Mouse (Mus musculus) neutrophil, adult 83 days (primary cell): ENCODE results near the gene Yipf3. TPM values are rescaled to one million over a fixed set of nuclear protein-coding genes. Genes with fewer than 3 reads are reported as not detected.

ENCODE experiments used
- total RNA-seq, 2 experiments: library from RNA; stranded (reverse); gene quantifications; one replicate each; pipeline ENCODE4 v1.2.4; 2023

Gene Yipf3
- 10 to 100 TPM; 75.7 to 76.7 TPM for total RNA-seq

GRCm38 (mm10) chr17:46247512-46248188 is at the start of gene Yipf3, which contains the start of gene Polr1c:
TSS of gene Yipf3 (plus strand) at chr17:46248080.
TSS of gene Polr1c (minus strand) at chr17:46248054.

GRCm38 (mm10) chr17:46202421-46203071 is 45.3 kb upstream of the Yipf3 start, which contains the start of the genes Polh and Xpo5:
TSS of gene Polh (minus strand) at chr17:46202645.
TSS of gene Xpo5 (plus strand) at chr17:46202782.

GRCm38 (mm10) chr17:46253452-46254084 is 5.7 kb downstream of the Yipf3 start, which contains the start of gene Lrrc73:
TSS of gene Lrrc73 (plus strand) at chr17:46253531.

GRCm38 (mm10) chr17:46282483-46283123 is 34.7 kb downstream of the Yipf3 start, which contains the start of gene Tjap1:
TSS of gene Tjap1 (minus strand) at chr17:46283026.

GRCm38 (mm10) chr17:46297364-46298219 is 49.7 kb downstream of the Yipf3 start, which contains the start of gene Dlk2:
TSS of gene Dlk2 (plus strand) at chr17:46297421.

Other genes with a start within 250 kb of the Yipf3 start
- 10 to 100 TPM; 33.7 to 40.6 TPM for gene Vegfa, start 215.7 kb upstream of the Yipf3 start, total RNA-seq
- gene Mrps18a, start 137.1 kb upstream of the Yipf3 start, total RNA-seq = 10 to 100 TPM; 24.6 to 26.4 TPM
- under 1 TPM in 1 of 2 experiments, not detected in 1; 0.61 TPM for gene Rsph9, start 103.9 kb upstream of the Yipf3 start, total RNA-seq
- 10 to 100 TPM; 16.6 to 20.6 TPM for gene Mad2l1bp, start 94.5 kb upstream of the Yipf3 start, total RNA-seq
- 100 to 1,000 TPM; 128 to 138 TPM for gene Gtpbp2, start 87.0 kb upstream of the Yipf3 start, total RNA-seq
- gene Polh, start 45.4 kb upstream of the Yipf3 start, total RNA-seq = 10 to 100 TPM; 21.0 TPM
- 10 to 100 TPM; 20.3 to 22.9 TPM for gene Xpo5, start 45.3 kb upstream of the Yipf3 start, total RNA-seq
- 10 to 100 TPM; 22.6 to 22.7 TPM for gene Polr1c, start within 50 bp of the Yipf3 start, total RNA-seq
- gene Lrrc73, start 5.5 kb downstream of the Yipf3 start, total RNA-seq = 1 to 10 TPM in 1 of 2 experiments, under 1 TPM in 1; 0.79 to 1.6 TPM
- 10 to 100 TPM; 24.1 to 29.3 TPM for gene Tjap1, start 34.9 kb downstream of the Yipf3 start, total RNA-seq
- gene Dlk2, start 49.3 kb downstream of the Yipf3 start, total RNA-seq = not detected
- gene Abcc10, start 80.3 kb downstream of the Yipf3 start, total RNA-seq = 1 to 10 TPM; 6.4 to 6.8 TPM
- 1 to 10 TPM; 5.0 to 7.0 TPM for gene Zfp318, start 135.7 kb downstream of the Yipf3 start, total RNA-seq
- gene Crip3, start 180.8 kb downstream of the Yipf3 start, total RNA-seq = not detected
- not detected for gene Slc22a7, start 190.4 kb downstream of the Yipf3 start, total RNA-seq
- gene Ttbk1, start 239.6 kb downstream of the Yipf3 start, total RNA-seq = not detected
- 1 to 10 TPM; 5.6 to 5.8 TPM for gene Dnph1, start 248.6 kb downstream of the Yipf3 start, total RNA-seq